Comparison of ENCODE assay signal across 10 mouse cellular contexts in the genomic region with DNA sequence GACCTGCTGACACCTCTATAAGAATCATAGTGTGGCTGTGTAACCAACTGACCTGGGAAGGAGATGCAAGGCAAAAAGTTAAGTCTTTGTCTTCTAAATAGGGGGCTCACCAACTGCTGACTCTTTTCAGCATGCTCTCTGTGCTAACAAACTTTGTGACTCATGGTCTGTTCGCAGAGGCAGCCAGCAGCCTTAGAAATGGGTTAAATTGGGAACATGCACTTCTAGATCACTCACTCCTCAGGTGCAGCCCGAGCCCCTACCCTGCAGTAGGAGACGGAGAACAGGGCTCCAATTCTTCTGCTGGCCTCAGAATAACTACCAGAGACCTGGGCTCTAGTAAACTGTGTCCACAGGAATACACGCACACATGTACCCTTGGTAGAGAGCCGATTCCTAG. TPM values are rescaled to one million over a fixed set of nuclear protein-coding genes. Genes with fewer than 3 reads are reported as not detected.
DNase-seq lines count a peak whose midpoint lies in the region; ATAC-seq and TF ChIP-seq lines count a peak whose summit lies in the region.
"Had no signal": no experiment of that assay in that cellular context is flagged by ENCODE, and none has a peak within 500 bp of the region (broad histone marks: within the 10 kb centered on the region; RNA-seq: fewer than 3 reads in every experiment).

No protein-coding gene starts in this region.

- H3K4me2 ChIP-seq in neural tube, embryonic 11.5 days (ENCODE audit: low read depth), result peak overlapping the region; percentile 86
- peak overlapping the region; percentile 81 for H3K4me2 ChIP-seq in limb, embryonic 12.5 days
- peak overlapping the region; percentile 98 for H3K4me2 ChIP-seq in stomach, embryonic 16.5 days (ENCODE audit: low read depth, low read length)

- intact Hi-C loops in heart, adult 2 months (cut with DNase I), result no loop called here
- intact Hi-C loops in heart, postnatal 36 days (cut with DNase I), result no loop called here

- ATAC-seq in neural tube, embryonic 11.5 days (ENCODE audit: insufficient read depth, low FRiP score, low TSS enrichment), result no peak
- ATAC-seq in limb, embryonic 12.5 days (ENCODE audit: insufficient number of reproducible peaks, insufficient read depth, low FRiP score, low TSS enrichment, low read depth), result no peak
- no peak for ATAC-seq in stomach, embryonic 16.5 days (ENCODE audit: insufficient read depth, low FRiP score)

- no peaks in the 10 kb centered on the region for H3K36me3 ChIP-seq in heart, adult 2 months (ENCODE audit: control insufficient read depth, insufficient read depth, low read length)
- H3K36me3 ChIP-seq in neural tube, embryonic 11.5 days (ENCODE audit: control insufficient read depth, insufficient read depth, low read length), result no peaks in the 10 kb centered on the region
- peaks cover 5% of the 10 kb centered on the region; the same call in 1 of the 2 replicates for H3K36me3 ChIP-seq in limb, embryonic 12.5 days
- no peaks in the 10 kb centered on the region for H3K36me3 ChIP-seq in stomach, embryonic 16.5 days (ENCODE audit: control insufficient read depth, insufficient read depth, low read length)

- WGBS in heart, adult 2 months, result 37% methylated on average over 5 of the region's 5 CpGs
- WGBS in neural tube, embryonic 11.5 days, result 26% methylated on average over 5 of the region's 5 CpGs
- WGBS in limb, embryonic 12.5 days, result 19% methylated on average over 5 of the region's 5 CpGs
- WGBS in stomach, embryonic 16.5 days, result 35% methylated on average over 5 of the region's 5 CpGs

- no peaks in the 10 kb centered on the region for H3K27me3 ChIP-seq in heart, adult 2 months (ENCODE audit: control insufficient read depth, insufficient read depth, low read length)
- H3K27me3 ChIP-seq in neural tube, embryonic 11.5 days (ENCODE audit: control insufficient read depth, insufficient read depth, low read length), result 0 out of 2 replicates have a peak, but pooled peaks cover 2% of the 10 kb centered on the region
- H3K27me3 ChIP-seq in limb, embryonic 12.5 days, result peaks cover 16% of the 10 kb centered on the region
- 0 out of 2 replicates have a peak, but pooled peaks cover 2% of the 10 kb centered on the region for H3K27me3 ChIP-seq in stomach, embryonic 16.5 days (ENCODE audit: control insufficient read depth, insufficient read depth, low read length)

- peak overlapping the region; percentile 74 for H3K9ac ChIP-seq in heart, adult 2 months (ENCODE audit: low read depth, low read length)
- H3K9ac ChIP-seq in neural tube, embryonic 11.5 days (ENCODE audit: low read length), result peak overlapping the region; percentile 77
- H3K9ac ChIP-seq in limb, embryonic 12.5 days (replicated peaks), result peak overlapping the region; percentile 77
- no peak overlapping the region for H3K9ac ChIP-seq in stomach, embryonic 16.5 days (ENCODE audit: low read length)

- peaks cover 6% of the 10 kb centered on the region for H3K4me1 ChIP-seq in heart, adult 2 months (ENCODE audit: control insufficient read depth, insufficient read depth, low read length)
- peaks cover 4% of the 10 kb centered on the region for H3K4me1 ChIP-seq in neural tube, embryonic 11.5 days (ENCODE audit: control insufficient read depth, insufficient read depth, low read length)
- peaks cover 14% of the 10 kb centered on the region for H3K4me1 ChIP-seq in limb, embryonic 12.5 days (replicated peaks)
- peaks cover 10% of the 10 kb centered on the region for H3K4me1 ChIP-seq in stomach, embryonic 16.5 days (ENCODE audit: control insufficient read depth, insufficient read depth, low read length)

- no peak for TF ChIP-seq EP300 in heart, adult 2 months (IDR thresholded peaks at IDR 0.05; ENCODE audit: insufficient read depth, low read depth, low read length)

- no peaks in the 10 kb centered on the region for H3K9me3 ChIP-seq in neural tube, embryonic 11.5 days (ENCODE audit: control insufficient read depth, low read length)
- H3K9me3 ChIP-seq in limb, embryonic 12.5 days, result no peaks in the 10 kb centered on the region
- H3K9me3 ChIP-seq in stomach, embryonic 16.5 days (replicated peaks; ENCODE audit: control insufficient read depth, low read length), result no peaks in the 10 kb centered on the region
- H3K9me3 ChIP-seq: megakaryocyte, embryonic 14.5 days had no signal

- H3K79me2 ChIP-seq in heart, adult 2 months (replicated peaks; ENCODE audit: control insufficient read depth, insufficient read depth, low read length), result no peaks in the 10 kb centered on the region; the same call in 1 of the 2 replicates

- no peak for TF ChIP-seq POLR2A in heart, adult 2 months (IDR thresholded peaks at IDR 0.05; ENCODE audit: insufficient read depth, low read depth, low read length)

- no peak for TF ChIP-seq CTCF in heart, adult 2 months (IDR thresholded peaks at IDR 0.05)

- peak overlapping the region; percentile 85 for H3K27ac ChIP-seq in heart, adult 2 months
- no peak overlapping the region for H3K27ac ChIP-seq in neural tube, embryonic 11.5 days (ENCODE audit: low read depth, low read length)
- no peak overlapping the region for H3K27ac ChIP-seq in limb, embryonic 12.5 days
- H3K27ac ChIP-seq in stomach, embryonic 16.5 days (ENCODE audit: low read length), result no peak overlapping the region

- no peak for DNase-seq in heart, adult 2 months
- no peak for DNase-seq in heart, postnatal 36 days
- DNase-seq in neural tube, embryonic 11.5 days (ENCODE audit: low spot score), result no peak
- DNase-seq in neural tube, embryonic 10.5 days (ENCODE audit: extremely low spot score, low spot score), result no peak
- no peak for DNase-seq in MN1 (ENCODE audit: low spot score)
- DNase-seq in kidney, adult 18-20 months, result no peak
- DNase-seq: B cell, adult 2 months had no signal

- peak overlapping the region; percentile 71 for H3K4me3 ChIP-seq in heart, adult 2 months
- peak overlapping the region; percentile 68 for H3K4me3 ChIP-seq in neural tube, embryonic 11.5 days (ENCODE audit: low read depth, low read length)
- H3K4me3 ChIP-seq in limb, embryonic 12.5 days (replicated peaks), result peak overlapping the region; percentile 69
- H3K4me3 ChIP-seq in stomach, embryonic 16.5 days (replicated peaks; ENCODE audit: low read length), result peak overlapping the region; percentile 68

RNA-seq across cellular contexts. Expression of a gene that starts 1.2 kb away (rescaled TPM):
- 1 to 10 TPM; 5.3 to 6.4 TPM for total RNA-seq in heart, adult 2 months (2021)
- 9.9 and 11.1 TPM in 2 replicates for polyA plus RNA-seq in heart, adult 2 months (2012; rRNA removed)
- total RNA-seq in heart, postnatal 36 days (2021), result 1 to 10 TPM; 6.3 to 6.4 TPM
- polyA plus RNA-seq in neural tube, embryonic 11.5 days (2014; fragmentation: Nextera tagmentation; extraction: Ambion mirVana), result 14.1 and 17.5 TPM in 2 replicates
- 8.8 and 10.0 TPM in 2 replicates for polyA plus RNA-seq in limb, embryonic 12.5 days (2016; fragmentation: Nextera tagmentation; extraction: Ambion mirVana)
- 3.4 and 3.5 TPM in 2 replicates for polyA plus RNA-seq in stomach, embryonic 16.5 days (2015; fragmentation: Nextera tagmentation; extraction: Ambion mirVana)

RNA-seq across cellular contexts. Expression of a gene that starts 44.9 kb away (rescaled TPM):
- 1 to 10 TPM; 8.3 to 9.7 TPM for total RNA-seq in heart, adult 2 months (2021)
- 7.0 and 14.0 TPM in 2 replicates for polyA plus RNA-seq in heart, adult 2 months (2012; rRNA removed)
- 1 to 10 TPM; 6.5 to 8.3 TPM for total RNA-seq in heart, postnatal 36 days (2021)
- polyA plus RNA-seq in neural tube, embryonic 11.5 days (2014; fragmentation: Nextera tagmentation; extraction: Ambion mirVana), result 11.0 and 11.6 TPM in 2 replicates
- polyA plus RNA-seq in limb, embryonic 12.5 days (2016; fragmentation: Nextera tagmentation; extraction: Ambion mirVana), result 11.4 and 12.1 TPM in 2 replicates
- polyA plus RNA-seq in stomach, embryonic 16.5 days (2015; fragmentation: Nextera tagmentation; extraction: Ambion mirVana), result 5.7 and 6.1 TPM in 2 replicates
